Mouse (Mus musculus): Measurements from ENCODE around the gene Dab2. TPM values are rescaled to one million over a fixed set of nuclear protein-coding genes. Genes with fewer than 3 reads are reported as not detected.

The Dab2 gene
- total RNA-seq (2023; ENCODE audit: inconsistent age): 0.15 to 0.66 TPM in 2 of 4 replicates, not detected in the others

GRCm38 (mm10) chr15:6299554-6299953 is at the start of gene Dab2:
TSS of gene Dab2 (plus strand) at chr15:6299788.

DNA sequence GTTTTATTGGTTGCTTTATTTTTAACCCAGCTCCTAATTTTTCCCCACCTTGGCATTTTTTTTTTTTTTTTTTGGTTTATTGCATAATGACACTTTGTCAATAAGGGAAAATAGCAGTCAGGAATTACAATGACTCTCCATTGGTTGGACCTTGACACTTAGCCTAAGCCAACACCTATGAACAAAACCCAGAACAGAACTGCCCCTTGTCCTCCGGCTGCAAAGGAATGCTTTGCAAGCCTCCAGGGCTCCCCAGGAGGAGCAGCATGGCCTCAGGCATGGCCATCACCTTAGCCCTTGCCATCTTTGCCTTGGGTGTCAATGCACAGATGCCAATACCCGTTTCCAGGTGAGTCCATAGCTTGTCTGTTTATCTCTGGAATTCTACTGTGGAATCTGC is 145.5 kb downstream of the Dab2 start, which contains the start of gene C9:
Gene C9 (plus strand): TSS at position 193 of the 400 bp plus-strand sequence.

Other genes starting within 250 kb of the Dab2 start
- gene C9, start 145.5 kb downstream of the Dab2 start, total RNA-seq (2023; ENCODE audit: inconsistent age): not detected in 4 replicates
- gene Fyb, start 223.1 kb downstream of the Dab2 start, total RNA-seq (2023; ENCODE audit: inconsistent age): 10.2 to 20.7 TPM (median 14.5 TPM) in 4 replicates

Data from B cell, adult (primary cell).